Mouse (Mus musculus): ENCODE results near the gene Prok2. TPM values are rescaled to one million over a fixed set of nuclear protein-coding genes. Genes with fewer than 3 reads are reported as not detected.
A peak's percentile ranks its signal among the peaks of the same experiment; 100 is the strongest.

The Prok2 gene
- total RNA-seq (2021), result under 1 TPM; 0.49 to 0.82 TPM

- DNase-seq (ENCODE audit: extremely low spot score in 1 of 2, low spot score in 1 of 2), result no peak
Measured at GRCm38 (mm10) chr6:99725971-99726561, at the start of gene Prok2. Gene Prok2, minus strand, starts transcription at chr6:99726392.

GRCm38 (mm10) chr6:99774680-99775079 is 48.5 kb upstream of the Prok2 start:
- DNase-seq (ENCODE audit: extremely low spot score in 1 of 2, low spot score in 1 of 2), result no peak

GRCm38 (mm10) chr6:99768495-99768894 is 42.3 kb upstream of the Prok2 start:
- DNase-seq (ENCODE audit: extremely low spot score in 1 of 2, low spot score in 1 of 2), result no peak

GRCm38 (mm10) chr6:99764916-99765315 is 38.7 kb upstream of the Prok2 start:
- no peak for DNase-seq (ENCODE audit: extremely low spot score in 1 of 2, low spot score in 1 of 2)

GRCm38 (mm10) chr6:99762069-99762985 is 36.1 kb upstream of the Prok2 start:
- DNase-seq (ENCODE audit: extremely low spot score in 1 of 2, low spot score in 1 of 2), result no peak

GRCm38 (mm10) chr6:99756105-99756504 is 29.9 kb upstream of the Prok2 start:
- DNase-seq (ENCODE audit: extremely low spot score in 1 of 2, low spot score in 1 of 2), result no peak

- peak in 1 of 2 experiments; percentile 8 for DNase-seq (ENCODE audit: extremely low spot score in 1 of 2, low spot score in 1 of 2)
Measured at GRCm38 (mm10) chr6:99751308-99751707, 25.1 kb upstream of the Prok2 start.

GRCm38 (mm10) chr6:99746275-99746674 is 20.1 kb upstream of the Prok2 start:
- no peak for DNase-seq (ENCODE audit: extremely low spot score in 1 of 2, low spot score in 1 of 2)

GRCm38 (mm10) chr6:99742866-99743265 is 16.7 kb upstream of the Prok2 start:
- DNase-seq (ENCODE audit: extremely low spot score in 1 of 2, low spot score in 1 of 2), result peak; percentile 6 to 9

GRCm38 (mm10) chr6:99734666-99735065 is 8.5 kb upstream of the Prok2 start:
- no peak for DNase-seq (ENCODE audit: extremely low spot score in 1 of 2, low spot score in 1 of 2)

- no peak for DNase-seq (ENCODE audit: extremely low spot score in 1 of 2, low spot score in 1 of 2)
Measured at GRCm38 (mm10) chr6:99732673-99733072, 6.5 kb upstream of the Prok2 start.

- no peak for DNase-seq (ENCODE audit: extremely low spot score in 1 of 2, low spot score in 1 of 2)
Measured at GRCm38 (mm10) chr6:99731926-99732325, 5.7 kb upstream of the Prok2 start.

GRCm38 (mm10) chr6:99729853-99730252 is 3.7 kb upstream of the Prok2 start:
- no peak for DNase-seq (ENCODE audit: extremely low spot score in 1 of 2, low spot score in 1 of 2)

GRCm38 (mm10) chr6:99726576-99727303 is 548 bp upstream of the Prok2 start:
- no peak for DNase-seq (ENCODE audit: extremely low spot score in 1 of 2, low spot score in 1 of 2)

GRCm38 (mm10) chr6:99722390-99722789 is 3.8 kb downstream of the Prok2 start:
- no peak for DNase-seq (ENCODE audit: extremely low spot score in 1 of 2, low spot score in 1 of 2)

GRCm38 (mm10) chr6:99721032-99721431 is 5.2 kb downstream of the Prok2 start:
- DNase-seq (ENCODE audit: extremely low spot score in 1 of 2, low spot score in 1 of 2), result no peak

GRCm38 (mm10) chr6:99715913-99716312 is 10.3 kb downstream of the Prok2 start:
- no peak for DNase-seq (ENCODE audit: extremely low spot score in 1 of 2, low spot score in 1 of 2)

GRCm38 (mm10) chr6:99715191-99715590 is 11.0 kb downstream of the Prok2 start:
- DNase-seq (ENCODE audit: extremely low spot score in 1 of 2, low spot score in 1 of 2), result no peak

GRCm38 (mm10) chr6:99713256-99713655 is 12.9 kb downstream of the Prok2 start:
- no peak for DNase-seq (ENCODE audit: extremely low spot score in 1 of 2, low spot score in 1 of 2)

- no peak for DNase-seq (ENCODE audit: extremely low spot score in 1 of 2, low spot score in 1 of 2)
Measured at GRCm38 (mm10) chr6:99711576-99712101, 14.6 kb downstream of the Prok2 start.

- DNase-seq (ENCODE audit: extremely low spot score in 1 of 2, low spot score in 1 of 2), result no peak
Measured at GRCm38 (mm10) chr6:99700484-99700883, 25.7 kb downstream of the Prok2 start.

All from layer of hippocampus, postnatal 25 days (tissue).